Mouse (Mus musculus) hindbrain, postnatal 0 days (tissue): ENCODE data around the gene Gm17657. TPM values are rescaled to one million over a fixed set of nuclear protein-coding genes. Genes with fewer than 3 reads are reported as not detected.

ENCODE experiments used
- ATAC-seq: fragments of 200-750 bp; cut with Nextera tagmentation; 2 replicates; pipeline ENCODE4 v1.8.0; 2017; ENCODE audit warnings: mild to moderate bottlenecking, moderate TSS enrichment, moderate library complexity
- DNase-seq: peaks from one replicate; pipeline ENCODE4 v3.0.0-alpha.2; 2015; ENCODE audit warnings: low spot score
- H3K27ac ChIP-seq: fragments of 300-500 bp; sonication (generic); 2 replicates; pipeline ENCODE4 v1.5.1; 2014; ENCODE audit warnings: mild to moderate bottlenecking
- H3K27me3 ChIP-seq: fragments of 300-500 bp; sonication (generic); 2 replicates; pipeline ENCODE4 v1.6.1; 2014; ENCODE audit warnings: low read length, mixed read lengths; ENCODE audit not compliant: insufficient read depth
- H3K36me3 ChIP-seq: fragments of 300-500 bp; sonication (generic); 2 replicates; pipeline ENCODE4 v1.6.1; 2014; ENCODE audit warnings: low read length, mixed read lengths; ENCODE audit not compliant: insufficient read depth
- H3K4me1 ChIP-seq: fragments of 300-500 bp; sonication (generic); 2 replicates; pipeline ENCODE4 v1.6.1; 2014; ENCODE audit warnings: antibody characterized with exemption, low read length, mixed read lengths; ENCODE audit not compliant: insufficient read depth
- H3K4me2 ChIP-seq: fragments of 300-500 bp; sonication (generic); 2 replicates; pipeline ENCODE4 v1.6.1; 2014; ENCODE audit warnings: low read depth, mild to moderate bottlenecking, low read length, moderate library complexity, mixed read lengths
- H3K4me3 ChIP-seq: fragments of 300-500 bp; sonication (generic); 2 replicates; pipeline ENCODE4 v1.5.1; 2014; ENCODE audit warnings: low read length
- H3K9ac ChIP-seq: fragments of 300-500 bp; sonication (generic); replicated peaks from 2 replicates; pipeline ENCODE4 v1.6.1; 2014; ENCODE audit warnings: mild to moderate bottlenecking, low read length, moderate library complexity, mixed read lengths
- H3K9me3 ChIP-seq: fragments of 300-500 bp; sonication (generic); 2 replicates; pipeline ENCODE4 v1.6.1; 2016; ENCODE audit warnings: low read length, mixed read lengths
- CTCF ChIP-seq: IDR thresholded peaks from 2 replicates; pipeline ENCODE4 v1.5.1; 2016; ENCODE audit warnings: antibody characterized with exemption, control low read depth, low read depth
- WGBS: fragments of 180-500 bp; shearing (Covaris S2); extraction: QIAGEN DNeasy Blood & Tissue Kit; methylation state at CpG from one replicate; pipeline ENCODE4 v1.1.7; 2014; 5-methylcytosine and 5-hydroxymethylcytosine counted together
- polyA plus RNA-seq: library from polyadenylated mRNA; unstranded; fragments of >200 nt; fragmentation: Nextera tagmentation; extraction: Ambion mirVana; gene quantifications from 2 replicates; pipeline ENCODE4 v1.2.1, GENCODE M21; 2015
- total RNA-seq: library from RNA; depleted of rRNA; stranded (reverse); fragments of >200 nt; gene quantifications from 2 replicates; pipeline ENCODE4 v1.2.3, GENCODE M21; 2014

The Gm17657 gene
- total and polyA plus RNA-seq, 2 experiments from 2014 or later: not detected

DNA sequence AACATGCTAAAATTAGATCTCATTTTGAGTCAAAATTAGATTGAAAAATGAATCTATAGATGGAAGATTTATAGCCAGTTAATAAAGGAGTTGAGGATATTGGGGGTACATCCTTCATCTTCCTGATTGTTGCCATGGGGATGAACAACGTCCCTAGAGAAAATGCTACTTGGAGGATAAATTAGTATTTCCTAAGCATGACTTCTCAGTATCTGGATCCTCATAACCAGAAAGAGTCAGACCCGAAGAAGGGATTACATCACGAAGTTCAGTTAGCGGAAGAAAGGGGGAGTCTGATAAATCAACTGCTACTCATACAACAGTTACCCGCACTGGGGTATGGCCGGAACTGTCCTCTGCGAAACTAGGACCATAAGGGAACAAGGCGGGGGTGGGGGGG, 444 bp downstream of the Gm17657 start:
- H3K27me3 ChIP-seq: no peaks in the 10 kb centered on the region
- peak; percentile 12; the same call in 1 of the 2 replicates for TF ChIP-seq CTCF
- peaks cover 12% of the 10 kb centered on the region; the same call in 1 of the 2 replicates for H3K4me1 ChIP-seq
- H3K4me2 ChIP-seq: peak overlapping the region; percentile 91
- no peak overlapping the region for H3K27ac ChIP-seq
- peak; percentile 35; the same call in 1 of the 2 replicates for ATAC-seq
- WGBS: 49% methylated on average over 8 of the region's 8 CpGs
- DNase-seq: no peak
- H3K9me3 ChIP-seq: no peaks in the 10 kb centered on the region
- H3K36me3 ChIP-seq: no peaks in the 10 kb centered on the region
- H3K9ac ChIP-seq: no peak overlapping the region
- peak overlapping the region; percentile 85 for H3K4me3 ChIP-seq

- TF ChIP-seq CTCF: no peak
- no peak overlapping the region for H3K4me3 ChIP-seq
- no peak overlapping the region for H3K27ac ChIP-seq
- DNase-seq: no peak
- H3K36me3 ChIP-seq: no peaks in the 10 kb centered on the region
- 73% methylated on average over 3 of the region's 3 CpGs for WGBS
- no peak overlapping the region for H3K4me2 ChIP-seq
- peaks cover 12% of the 10 kb centered on the region; the same call in 1 of the 2 replicates for H3K4me1 ChIP-seq
- no peak overlapping the region for H3K9ac ChIP-seq
- H3K9me3 ChIP-seq: no peaks in the 10 kb centered on the region
- no peak for ATAC-seq
- no peaks in the 10 kb centered on the region for H3K27me3 ChIP-seq
These were observed 944 bp downstream of the Gm17657 start for GRCm38 (mm10) chr17:29548494-29548893.

DNA sequence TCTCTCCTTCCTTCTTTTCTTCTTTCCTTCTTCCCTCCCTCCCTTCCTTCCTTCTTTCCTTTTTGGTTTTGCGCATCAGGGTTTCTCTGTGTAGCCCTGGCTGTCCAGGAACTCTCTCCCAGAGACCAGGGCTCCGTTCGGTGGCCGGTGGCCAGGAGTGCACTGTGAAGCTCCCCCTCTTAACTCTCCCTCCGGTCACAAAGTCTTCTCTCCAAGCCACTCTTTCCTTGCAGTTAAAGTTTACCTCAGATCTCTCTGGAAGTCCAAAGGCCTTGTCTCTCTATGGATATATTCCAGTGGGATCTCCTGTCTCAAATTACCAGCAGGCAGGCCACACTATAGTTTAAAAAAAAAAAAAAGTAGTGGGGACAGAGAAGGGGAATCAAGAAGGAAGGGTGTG, 4.2 kb downstream of the Gm17657 start:
- 92% methylated on average over 5 of the region's 5 CpGs for WGBS
- H3K9me3 ChIP-seq: no peaks in the 10 kb centered on the region
- no peak overlapping the region for H3K4me2 ChIP-seq
- H3K27me3 ChIP-seq: no peaks in the 10 kb centered on the region
- H3K27ac ChIP-seq: no peak overlapping the region
- H3K4me3 ChIP-seq: no peak overlapping the region
- H3K4me1 ChIP-seq: 0 out of 2 replicates have a peak, but pooled peaks cover 2% of the 10 kb centered on the region
- ATAC-seq (no peak), DNase-seq (no peak)
- no peaks in the 10 kb centered on the region for H3K36me3 ChIP-seq
- H3K9ac ChIP-seq: no peak overlapping the region
- TF ChIP-seq CTCF: no peak

- no peak for TF ChIP-seq CTCF
- ATAC-seq (no peak), DNase-seq (no peak)
- Histone ChIP-seq H3K27ac (no peak overlapping the region), H3K36me3 (no peaks in the 10 kb centered on the region), H3K4me3 (no peak overlapping the region), H3K9me3 (no peaks in the 10 kb centered on the region), H3K27me3 (no peaks in the 10 kb centered on the region), H3K4me1 (no peaks in the 10 kb centered on the region), H3K9ac (no peak overlapping the region), H3K4me2 (no peak overlapping the region)
- WGBS: 73% methylated on average over 2 of the region's 2 CpGs
These were observed 5.4 kb downstream of the Gm17657 start for GRCm38 (mm10) chr17:29544064-29544463.

DNA sequence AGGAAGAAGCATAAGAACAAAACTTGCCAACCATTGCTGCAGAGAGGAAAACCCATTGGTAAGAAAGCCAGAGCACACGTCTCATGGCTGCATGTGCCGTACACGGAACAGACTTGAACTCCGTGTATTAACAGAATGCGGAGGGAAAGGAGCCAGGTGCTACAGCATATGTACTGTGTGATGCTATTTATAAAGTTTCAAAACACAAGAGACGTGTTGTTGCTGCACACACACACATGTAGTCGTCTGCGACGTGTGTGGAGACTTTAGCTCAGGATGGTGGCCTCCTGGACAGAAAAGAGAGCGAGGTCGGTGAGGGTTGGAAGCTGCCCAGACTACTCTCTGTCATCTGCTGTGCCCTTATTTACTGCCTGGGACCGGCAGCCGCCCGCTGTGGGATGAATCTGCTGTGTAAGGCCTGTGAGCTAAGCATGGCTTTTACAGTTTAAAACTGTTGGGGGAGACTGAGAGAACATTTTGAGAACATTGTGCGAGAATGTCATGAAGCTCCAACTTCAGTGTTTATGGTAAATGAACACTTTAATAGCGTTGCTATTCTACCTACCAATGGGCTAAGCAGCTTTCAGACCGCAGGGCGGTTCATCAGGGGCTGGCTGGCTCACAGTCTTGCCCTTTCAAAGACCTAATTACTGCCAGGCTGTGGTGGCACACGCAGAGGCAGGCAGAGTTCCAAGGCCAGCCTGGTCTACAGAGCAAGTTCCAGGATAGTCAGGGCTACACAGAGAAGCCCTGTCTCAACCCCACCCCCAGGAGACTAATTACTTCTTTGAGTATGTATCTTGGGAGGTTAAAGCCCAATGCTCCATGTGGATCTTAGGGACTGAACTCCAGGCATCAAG, 6.4 kb downstream of the Gm17657 start:
- DNase-seq (no peak), ATAC-seq (no peak)
- Histone ChIP-seq H3K9me3 (no peaks in the 10 kb centered on the region), H3K4me3 (no peak overlapping the region), H3K27ac (no peak overlapping the region), H3K36me3 (no peaks in the 10 kb centered on the region), H3K27me3 (no peaks in the 10 kb centered on the region), H3K4me2 (no peak overlapping the region), H3K9ac (no peak overlapping the region), H3K4me1 (no peaks in the 10 kb centered on the region)
- no peak for TF ChIP-seq CTCF
- WGBS: 82% methylated on average over 19 of the region's 19 CpGs

DNA sequence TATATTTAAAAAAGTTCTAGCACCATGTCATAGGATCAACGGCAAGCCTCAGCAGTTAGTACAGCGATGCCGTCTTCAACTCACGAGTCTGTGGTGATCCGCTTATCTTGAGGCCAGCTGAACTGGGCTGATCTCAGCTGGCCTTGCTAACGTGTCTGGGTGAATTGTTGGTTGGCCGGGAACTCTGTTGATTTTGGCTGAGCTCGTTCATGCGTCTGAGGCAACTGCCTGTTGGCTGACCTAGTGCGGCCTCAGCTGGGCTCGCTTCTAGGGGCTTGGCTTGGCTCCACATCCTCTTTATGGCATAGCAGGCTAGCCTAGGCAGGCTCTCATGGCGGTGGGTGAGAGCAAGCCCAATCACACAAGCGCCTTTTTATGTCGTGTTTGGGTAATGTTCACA, 8.0 kb downstream of the Gm17657 start:
- WGBS: 46% methylated on average over 14 of the region's 14 CpGs
- ATAC-seq: peak; percentile 35; the same call in 1 of the 2 replicates
- Histone ChIP-seq H3K27me3 (no peaks in the 10 kb centered on the region), H3K9ac (no peak overlapping the region), H3K4me2 (no peak overlapping the region), H3K9me3 (no peaks in the 10 kb centered on the region), H3K4me3 (no peak overlapping the region), H3K27ac (no peak overlapping the region), H3K4me1 (no peaks in the 10 kb centered on the region), H3K36me3 (no peaks in the 10 kb centered on the region)
- TF ChIP-seq CTCF: no peak
- peak; percentile 72 for DNase-seq

DNA sequence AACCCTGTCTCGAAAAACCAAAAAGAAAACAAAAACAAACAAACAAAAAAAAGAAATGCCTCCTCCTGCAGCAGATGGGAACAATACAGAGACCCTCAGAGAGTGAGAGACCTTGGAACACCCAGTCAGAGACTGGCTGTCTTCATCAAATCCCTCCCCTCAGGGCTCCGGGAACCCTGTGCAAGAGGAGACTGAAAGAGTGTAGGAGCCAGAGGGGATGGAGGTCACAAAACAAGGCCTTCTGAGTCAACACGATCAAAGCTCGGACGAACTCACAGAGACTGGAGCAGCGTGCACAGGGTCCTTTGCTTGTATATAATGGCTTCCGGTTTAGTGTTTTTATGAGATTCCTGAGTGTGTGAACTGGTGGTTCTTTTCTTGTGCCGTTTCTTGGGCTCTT, 9.0 kb downstream of the Gm17657 start:
- 88% methylated on average over 8 of the region's 8 CpGs for WGBS
- Histone ChIP-seq H3K9me3 (no peaks in the 10 kb centered on the region), H3K27me3 (no peaks in the 10 kb centered on the region), H3K4me2 (no peak overlapping the region), H3K27ac (no peak overlapping the region), H3K9ac (no peak overlapping the region), H3K4me3 (no peak overlapping the region), H3K4me1 (no peaks in the 10 kb centered on the region), H3K36me3 (no peaks in the 10 kb centered on the region)
- DNase-seq (no peak), ATAC-seq (no peak)
- no peak for TF ChIP-seq CTCF
